Mouse (Mus musculus) lung, embryonic 15.5 days (tissue): ENCODE measurements around the gene Spats2l. TPM values are rescaled to one million over a fixed set of nuclear protein-coding genes. Genes with fewer than 3 reads are reported as not detected.

ENCODE experiments used
- ATAC-seq: fragments of 200-750 bp; cut with Nextera tagmentation; 2 replicates; pipeline ENCODE4 v1.8.0; 2017; ENCODE audit warnings: moderate number of reproducible peaks, borderline replicate concordance; ENCODE audit not compliant: low FRiP score, low TSS enrichment; ENCODE audit errors: extremely low read depth
- H3K27ac ChIP-seq: fragments of 300-500 bp; sonication (generic); 2 replicates; pipeline ENCODE4 v1.5.1; 2015; ENCODE audit warnings: moderate library complexity, mild to moderate bottlenecking, inconsistent platforms
- H3K27me3 ChIP-seq: fragments of 300-500 bp; sonication (generic); 2 replicates; pipeline ENCODE4 v1.6.1; 2015; ENCODE audit warnings: inconsistent platforms
- H3K36me3 ChIP-seq: fragments of 300-500 bp; sonication (generic); 2 replicates; pipeline ENCODE4 v1.6.1; 2015; ENCODE audit warnings: inconsistent platforms
- H3K4me1 ChIP-seq: fragments of 300-500 bp; sonication (generic); 2 replicates; pipeline ENCODE4 v1.6.1; 2015; ENCODE audit warnings: inconsistent platforms
- H3K4me2 ChIP-seq: fragments of 300-500 bp; sonication (generic); 2 replicates; pipeline ENCODE4 v1.6.1; 2015; ENCODE audit warnings: inconsistent platforms, mild to moderate bottlenecking, moderate library complexity
- H3K4me3 ChIP-seq: fragments of 300-500 bp; sonication (generic); 2 replicates; pipeline ENCODE4 v1.5.1; 2015; ENCODE audit warnings: mild to moderate bottlenecking, inconsistent platforms
- H3K9ac ChIP-seq: fragments of 300-500 bp; sonication (generic); 2 replicates; pipeline ENCODE4 v1.6.1; 2015; ENCODE audit warnings: inconsistent platforms
- H3K9me3 ChIP-seq: fragments of 300-500 bp; sonication (generic); 2 replicates; pipeline ENCODE4 v1.6.1; 2016; ENCODE audit warnings: inconsistent platforms
- WGBS: fragments of 180-500 bp; shearing (Covaris S2); methylation state at CpG from one replicate; pipeline ENCODE4 v1.1.7; 2015; 5-methylcytosine and 5-hydroxymethylcytosine counted together
- polyA plus RNA-seq: library from polyadenylated mRNA; unstranded; fragments of >200 nt; fragmentation: Nextera tagmentation; extraction: Ambion mirVana; gene quantifications from 2 replicates; pipeline ENCODE4 v1.2.1, GENCODE M21; 2015

Gene Spats2l
- polyA plus RNA-seq, 1 experiment from 2014 or later: 73.7 TPM

- H3K27ac ChIP-seq: no peak overlapping the region
- H3K4me3 ChIP-seq: no peak overlapping the region
- no peak overlapping the region for H3K4me2 ChIP-seq
- no peaks in the 10 kb centered on the region for H3K9me3 ChIP-seq
- H3K27me3 ChIP-seq: no peaks in the 10 kb centered on the region
- no peaks in the 10 kb centered on the region for H3K36me3 ChIP-seq
- ATAC-seq: 0 out of 2 replicates have a peak, but pooled peaks have one; percentile 14
- WGBS: 85% methylated on average over 9 of the region's 9 CpGs
- 0 out of 2 replicates have a peak, but pooled peaks cover 2% of the 10 kb centered on the region for H3K4me1 ChIP-seq
- no peak overlapping the region for H3K9ac ChIP-seq
Observed at GRCm38 (mm10) chr1:57826245-57826644, 52.3 kb downstream of the Spats2l start.

DNA sequence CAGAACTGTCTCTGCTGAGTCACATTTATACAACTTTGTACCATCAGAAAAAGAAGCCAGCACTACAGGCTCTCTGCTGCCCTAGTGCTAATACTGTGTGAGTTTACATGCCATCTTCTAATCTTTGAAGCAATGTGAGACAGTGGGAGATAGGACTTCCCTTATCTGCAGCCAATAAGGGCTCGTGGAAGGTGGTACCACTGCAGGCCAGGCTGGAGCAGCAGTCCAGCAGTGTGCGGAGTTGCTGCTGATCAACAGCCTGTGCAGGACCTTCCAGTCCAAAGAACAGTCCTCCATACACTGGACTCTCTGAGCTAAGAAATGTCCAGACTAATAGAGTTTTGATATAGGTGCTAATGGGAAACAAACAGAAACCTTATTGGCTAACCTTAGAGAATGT, 59.2 kb downstream of the Spats2l start:
- Histone ChIP-seq H3K4me2 (no peak overlapping the region), H3K9ac (no peak overlapping the region), H3K9me3 (no peaks in the 10 kb centered on the region), H3K27me3 (no peaks in the 10 kb centered on the region), H3K4me1 (no peaks in the 10 kb centered on the region), H3K36me3 (no peaks in the 10 kb centered on the region; the same call in 1 of the 2 replicates), H3K27ac (no peak overlapping the region), H3K4me3 (no peak overlapping the region)
- 66% methylated on average over 2 of the region's 2 CpGs for WGBS
- ATAC-seq: no peak

DNA sequence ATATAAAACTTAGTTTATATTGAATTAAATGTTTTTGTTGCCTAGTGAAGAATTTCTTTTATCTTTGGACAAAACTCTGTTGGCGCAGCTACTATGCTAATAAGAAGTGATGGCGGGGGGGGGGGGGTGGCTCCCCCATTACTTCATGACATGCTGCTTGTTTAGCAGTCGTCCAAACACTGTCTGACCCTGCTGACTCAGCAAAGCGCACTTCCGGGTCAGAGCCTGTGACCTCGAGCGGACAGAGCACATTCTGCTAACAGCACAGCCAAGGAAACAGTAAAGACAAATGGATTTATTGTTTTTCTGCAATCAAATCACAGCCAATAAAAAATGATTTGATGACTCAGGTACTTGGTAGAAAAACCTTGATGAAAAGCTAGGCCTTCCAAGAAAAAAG, 61.2 kb downstream of the Spats2l start:
- WGBS: 38% methylated on average over 7 of the region's 7 CpGs
- no peak overlapping the region for H3K4me3 ChIP-seq
- H3K36me3 ChIP-seq: no peaks in the 10 kb centered on the region; the same call in 1 of the 2 replicates
- no peaks in the 10 kb centered on the region for H3K4me1 ChIP-seq
- no peaks in the 10 kb centered on the region for H3K9me3 ChIP-seq
- no peak overlapping the region for H3K9ac ChIP-seq
- H3K4me2 ChIP-seq: no peak overlapping the region
- no peak for ATAC-seq
- no peaks in the 10 kb centered on the region for H3K27me3 ChIP-seq
- H3K27ac ChIP-seq: no peak overlapping the region

- no peak overlapping the region for H3K4me3 ChIP-seq
- H3K27ac ChIP-seq: no peak overlapping the region
- H3K9me3 ChIP-seq: no peaks in the 10 kb centered on the region
- ATAC-seq: no peak
- no peak overlapping the region for H3K9ac ChIP-seq
- H3K4me2 ChIP-seq: no peak overlapping the region
- no peaks in the 10 kb centered on the region; the same call in 1 of the 2 replicates for H3K36me3 ChIP-seq
- WGBS: 73% methylated on average over 5 of the region's 5 CpGs
- H3K27me3 ChIP-seq: no peaks in the 10 kb centered on the region
- H3K4me1 ChIP-seq: no peaks in the 10 kb centered on the region
Observed at GRCm38 (mm10) chr1:57836686-57837317, 62.8 kb downstream of the Spats2l start.

- no peak overlapping the region for H3K9ac ChIP-seq
- no peaks in the 10 kb centered on the region; the same call in 1 of the 2 replicates for H3K36me3 ChIP-seq
- no peak overlapping the region for H3K4me3 ChIP-seq
- ATAC-seq: no peak
- H3K27ac ChIP-seq: no peak overlapping the region
- no peaks in the 10 kb centered on the region for H3K27me3 ChIP-seq
- H3K9me3 ChIP-seq: no peaks in the 10 kb centered on the region
- no peak overlapping the region for H3K4me2 ChIP-seq
- H3K4me1 ChIP-seq: no peaks in the 10 kb centered on the region
- WGBS: 82% methylated on average over 6 of the region's 6 CpGs
Observed at GRCm38 (mm10) chr1:57839863-57840262, 65.9 kb downstream of the Spats2l start.

- Histone ChIP-seq H3K27ac (no peak overlapping the region), H3K4me3 (no peak overlapping the region), H3K4me2 (no peak overlapping the region), H3K4me1 (peaks cover 26% of the 10 kb centered on the region), H3K27me3 (no peaks in the 10 kb centered on the region), H3K9me3 (no peaks in the 10 kb centered on the region), H3K9ac (no peak overlapping the region), H3K36me3 (no peaks in the 10 kb centered on the region)
- 52% methylated on average over 9 of the region's 9 CpGs for WGBS
- no peak for ATAC-seq
Observed at GRCm38 (mm10) chr1:57845054-57845722, 71.2 kb downstream of the Spats2l start.

DNA sequence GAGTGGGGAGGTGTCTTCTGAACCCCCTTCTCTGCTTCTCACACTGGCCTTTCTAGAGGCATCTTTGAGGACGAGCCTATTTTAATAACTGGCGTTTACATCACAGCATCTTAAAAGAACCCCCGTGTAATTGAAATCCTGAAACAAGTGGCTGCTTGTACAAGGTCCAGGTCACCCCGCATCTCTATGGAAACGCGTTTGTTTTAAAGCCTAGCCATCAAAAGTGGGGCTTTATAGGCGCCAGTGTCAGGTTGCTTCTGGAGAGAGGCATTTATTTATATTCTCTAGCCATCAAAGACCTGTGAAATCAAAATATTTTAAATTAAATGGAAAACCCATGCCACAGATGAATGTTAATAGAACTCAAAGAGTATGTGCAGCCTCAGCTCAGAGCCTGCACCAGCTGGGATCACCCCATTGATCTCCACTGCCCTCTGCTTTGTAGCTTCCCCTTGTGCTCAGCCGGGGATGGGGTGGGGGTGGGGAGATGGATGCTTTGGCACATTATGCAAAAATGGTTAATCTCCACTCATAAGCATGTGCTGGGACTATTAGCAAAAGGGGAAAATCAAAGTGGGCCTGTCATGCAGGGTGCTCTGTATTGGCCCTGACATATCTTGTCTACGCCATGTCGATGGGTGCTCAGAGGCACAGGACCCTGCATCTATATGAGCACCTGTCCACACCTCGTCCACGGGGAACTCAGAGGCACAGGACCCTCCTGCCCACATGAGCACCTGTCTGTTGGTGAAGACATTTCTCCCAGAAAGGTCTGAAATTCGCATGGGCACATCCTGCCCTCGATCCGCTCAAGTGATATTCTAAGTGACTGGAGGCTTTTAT, 73.1 kb downstream of the Spats2l start:
- H3K27ac ChIP-seq: peak overlapping the region; percentile 54
- no peak overlapping the region for H3K4me3 ChIP-seq
- H3K9me3 ChIP-seq: no peaks in the 10 kb centered on the region
- no peaks in the 10 kb centered on the region for H3K36me3 ChIP-seq
- H3K4me1 ChIP-seq: peaks cover 30% of the 10 kb centered on the region
- WGBS: 46% methylated on average over 15 of the region's 15 CpGs
- no peak overlapping the region for H3K4me2 ChIP-seq
- ATAC-seq: no peak
- H3K9ac ChIP-seq: no peak overlapping the region
- no peaks in the 10 kb centered on the region for H3K27me3 ChIP-seq

GRCm38 (mm10) chr1:57849087-57849486, 75.1 kb downstream of the Spats2l start:
- H3K4me1 ChIP-seq: peaks cover 40% of the 10 kb centered on the region
- 72% methylated on average over 4 of the region's 4 CpGs for WGBS
- ATAC-seq: no peak

GRCm38 (mm10) chr1:57849916-57850315, 76.0 kb downstream of the Spats2l start:
- H3K36me3 ChIP-seq: no peaks in the 10 kb centered on the region
- peak overlapping the region; percentile 10; the same call in 1 of the 2 replicates for H3K4me2 ChIP-seq
- H3K9me3 ChIP-seq: no peaks in the 10 kb centered on the region
- no peak overlapping the region for H3K9ac ChIP-seq
- peaks cover 40% of the 10 kb centered on the region for H3K4me1 ChIP-seq
- no peaks in the 10 kb centered on the region for H3K27me3 ChIP-seq
- no peak overlapping the region for H3K27ac ChIP-seq
- WGBS: 55% methylated on average over 3 of the region's 3 CpGs
- no peak for ATAC-seq
- no peak overlapping the region for H3K4me3 ChIP-seq

More at GRCm38 (mm10) chr1:57849087-57849486, 75.1 kb downstream of the Spats2l start:
- Histone ChIP-seq H3K9ac (no peak overlapping the region), H3K4me2 (no peak overlapping the region), H3K4me3 (no peak overlapping the region), H3K36me3 (no peaks in the 10 kb centered on the region), H3K9me3 (no peaks in the 10 kb centered on the region), H3K27me3 (no peaks in the 10 kb centered on the region), H3K27ac (no peak overlapping the region)

- ATAC-seq: no peak
- 75% methylated on average over 6 of the region's 6 CpGs for WGBS
Observed at GRCm38 (mm10) chr1:57851871-57852270, 77.9 kb downstream of the Spats2l start.

GRCm38 (mm10) chr1:57852562-57853271, 78.8 kb downstream of the Spats2l start:
- no peaks in the 10 kb centered on the region for H3K9me3 ChIP-seq
- H3K36me3 ChIP-seq: peaks cover 7% of the 10 kb centered on the region; the same call in 1 of the 2 replicates
- peak overlapping the region; percentile 26 for H3K4me2 ChIP-seq
- 35% methylated on average over 12 of the region's 12 CpGs for WGBS
- H3K27ac ChIP-seq: peak overlapping the region; percentile 17; the same call in 1 of the 2 replicates
- peaks cover 28% of the 10 kb centered on the region for H3K4me1 ChIP-seq
- no peaks in the 10 kb centered on the region for H3K27me3 ChIP-seq
- peak overlapping the region; percentile 3; the same call in 1 of the 2 replicates for H3K4me3 ChIP-seq
- H3K9ac ChIP-seq: no peak overlapping the region
- ATAC-seq: peak; percentile 49; the same call in 1 of the 2 replicates

More at GRCm38 (mm10) chr1:57851871-57852270, 77.9 kb downstream of the Spats2l start:
- peak overlapping the region; percentile 17; the same call in 1 of the 2 replicates for H3K27ac ChIP-seq
- H3K9ac ChIP-seq: no peak overlapping the region
- no peak overlapping the region for H3K4me3 ChIP-seq
- no peak overlapping the region for H3K4me2 ChIP-seq
- H3K4me1 ChIP-seq: peaks cover 34% of the 10 kb centered on the region
- H3K27me3 ChIP-seq: no peaks in the 10 kb centered on the region
- H3K36me3 ChIP-seq: peaks cover 7% of the 10 kb centered on the region; the same call in 1 of the 2 replicates
- no peaks in the 10 kb centered on the region for H3K9me3 ChIP-seq
